In the genomic region with DNA sequence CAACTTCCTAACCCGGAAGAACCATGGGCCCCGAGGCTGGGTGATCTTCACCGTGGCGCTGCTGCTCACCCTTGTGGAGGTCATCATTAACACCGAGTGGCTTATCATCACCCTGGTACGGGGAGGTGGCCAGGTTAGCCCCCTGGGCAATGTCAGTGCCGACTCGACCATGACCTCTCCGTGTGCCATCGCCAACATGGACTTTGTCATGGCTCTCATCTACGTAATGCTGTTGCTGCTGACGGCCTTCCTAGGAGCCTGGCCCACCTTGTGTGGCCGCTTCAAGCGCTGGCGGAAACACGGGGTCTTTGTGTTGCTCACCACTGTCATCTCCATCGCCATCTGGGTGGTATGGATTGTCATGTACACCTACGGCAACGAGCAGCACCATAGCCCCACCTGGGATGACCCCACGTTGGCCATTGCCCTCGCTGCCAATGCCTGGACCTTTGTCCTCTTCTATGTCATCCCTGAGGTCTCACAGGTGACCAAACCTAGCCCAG, we compare ENCODE assay signal across 13 mouse cellular contexts.
"Had no signal": no experiment of that assay in that cellular context is flagged by ENCODE, and none has a peak within 500 bp of the region (broad histone marks: within the 10 kb centered on the region; RNA-seq: fewer than 3 reads in every experiment).

No protein-coding gene starts in this region.

- ATAC-seq: intestine, embryonic 15.5 days; midbrain, embryonic 13.5 days had no signal

- H3K36me3 ChIP-seq: liver, embryonic 15.5 days; midbrain, embryonic 13.5 days had no signal

- H3K9me3 ChIP-seq: intestine, embryonic 15.5 days; kidney, embryonic 15.5 days; liver, embryonic 15.5 days; lung, embryonic 15.5 days; midbrain, embryonic 13.5 days had no signal

- DNase-seq: kidney, adult 11 months; kidney, postnatal 10 days; kidney, postnatal 36 days; lung, adult 18-20 months; lung, postnatal 10 days; lung, postnatal 36 days; thymus, postnatal 25 days had no signal

- H3K4me1 ChIP-seq: midbrain, embryonic 13.5 days had no signal

- H3K27ac ChIP-seq: intestine, embryonic 15.5 days; liver, embryonic 15.5 days; lung, embryonic 15.5 days; midbrain, embryonic 13.5 days had no signal

- H3K9ac ChIP-seq: intestine, embryonic 15.5 days; kidney, embryonic 15.5 days; liver, embryonic 15.5 days; lung, embryonic 15.5 days; midbrain, embryonic 13.5 days had no signal

- H3K27me3 ChIP-seq: intestine, embryonic 15.5 days; kidney, embryonic 15.5 days; liver, embryonic 15.5 days; lung, embryonic 15.5 days; midbrain, embryonic 13.5 days had no signal

- H3K4me2 ChIP-seq: intestine, embryonic 15.5 days; kidney, embryonic 15.5 days; liver, embryonic 11.5 days; liver, embryonic 15.5 days; lung, embryonic 15.5 days; midbrain, embryonic 13.5 days had no signal

- H3K4me3 ChIP-seq: intestine, embryonic 15.5 days; kidney, embryonic 15.5 days; liver, embryonic 15.5 days; lung, embryonic 15.5 days; midbrain, embryonic 13.5 days had no signal
